Mouse (Mus musculus) intestine, embryonic 16.5 days (tissue): ENCODE results near the gene 4930518I15Rik. TPM values are rescaled to one million over a fixed set of nuclear protein-coding genes. Genes with fewer than 3 reads are reported as not detected.

Source experiments
- ATAC-seq: fragments of 200-750 bp; cut with Nextera tagmentation; 2 replicates; pipeline ENCODE4 v1.8.0; 2017; ENCODE audit warnings: moderate TSS enrichment, moderate library complexity
- H3K27ac ChIP-seq: fragments of 300-500 bp; sonication (generic); 2 replicates; pipeline ENCODE4 v1.5.1; 2014; ENCODE audit warnings: mild to moderate bottlenecking, low read length
- H3K27me3 ChIP-seq: fragments of 300-500 bp; sonication (generic); replicated peaks from 2 replicates; pipeline ENCODE4 v1.6.1; 2014; ENCODE audit warnings: low read length, control low read depth, mixed read lengths; ENCODE audit not compliant: control insufficient read depth, insufficient read depth
- H3K36me3 ChIP-seq: fragments of 300-500 bp; sonication (generic); 2 replicates; pipeline ENCODE4 v1.6.1; 2014; ENCODE audit warnings: low read length, control low read depth; ENCODE audit not compliant: control insufficient read depth, insufficient read depth
- H3K4me1 ChIP-seq: fragments of 300-500 bp; sonication (generic); 2 replicates; pipeline ENCODE4 v1.6.1; 2014; ENCODE audit warnings: low read length, control low read depth, mixed read lengths; ENCODE audit not compliant: control insufficient read depth, insufficient read depth
- H3K4me2 ChIP-seq: fragments of 300-500 bp; sonication (generic); 2 replicates; pipeline ENCODE4 v1.6.1; 2014; ENCODE audit warnings: low read depth, low read length, control low read depth
- H3K4me3 ChIP-seq: fragments of 300-500 bp; sonication (generic); 2 replicates; pipeline ENCODE4 v1.5.1; 2014; ENCODE audit warnings: mild to moderate bottlenecking, low read length
- H3K9ac ChIP-seq: fragments of 300-500 bp; sonication (generic); 2 replicates; pipeline ENCODE4 v1.6.1; 2014; ENCODE audit warnings: low read depth, low read length
- H3K9me3 ChIP-seq: fragments of 300-500 bp; sonication (generic); 2 replicates; pipeline ENCODE4 v1.6.1; 2016; ENCODE audit warnings: low read length, control low read depth; ENCODE audit not compliant: control insufficient read depth
- WGBS: fragments of 180-500 bp; shearing (Covaris S2); extraction: QIAGEN DNeasy Blood & Tissue Kit; methylation state at CpG from one replicate; pipeline ENCODE4 v1.1.7; 2014; 5-methylcytosine and 5-hydroxymethylcytosine counted together
- polyA plus RNA-seq: library from polyadenylated mRNA; unstranded; fragments of >200 nt; fragmentation: Nextera tagmentation; extraction: Ambion mirVana; gene quantifications from 2 replicates; pipeline ENCODE4 v1.2.1, GENCODE M21; 2015

Gene 4930518I15Rik
- polyA plus RNA-seq, 1 experiment from 2014 or later = 5.1 TPM

GRCm38 (mm10) chr2:156884396-156885211 is 26.9 kb upstream of the 4930518I15Rik start:
- no peak overlapping the region for H3K4me3 ChIP-seq
- H3K36me3 ChIP-seq = no peaks in the 10 kb centered on the region
- peak; percentile 63; the same call in 1 of the 2 replicates for ATAC-seq
- no peak overlapping the region for H3K4me2 ChIP-seq
- WGBS = 79% methylated on average over 10 of the region's 10 CpGs
- H3K4me1 ChIP-seq = no peaks in the 10 kb centered on the region
- no peaks in the 10 kb centered on the region for H3K9me3 ChIP-seq
- no peak overlapping the region for H3K27ac ChIP-seq
- no peaks in the 10 kb centered on the region for H3K27me3 ChIP-seq
- H3K9ac ChIP-seq = no peak overlapping the region

GRCm38 (mm10) chr2:156882431-156883001 is 24.8 kb upstream of the 4930518I15Rik start:
- no peak overlapping the region for H3K9ac ChIP-seq
- H3K9me3 ChIP-seq = no peaks in the 10 kb centered on the region
- no peaks in the 10 kb centered on the region for H3K36me3 ChIP-seq
- no peaks in the 10 kb centered on the region for H3K4me1 ChIP-seq
- no peak overlapping the region for H3K4me3 ChIP-seq
- peak; percentile 54; the same call in 1 of the 2 replicates for ATAC-seq
- H3K27ac ChIP-seq = no peak overlapping the region
- WGBS = 35% methylated on average over 10 of the region's 10 CpGs
- H3K27me3 ChIP-seq = no peaks in the 10 kb centered on the region
- H3K4me2 ChIP-seq = no peak overlapping the region

- WGBS = 90% methylated on average over 3 of the region's 3 CpGs
- H3K36me3 ChIP-seq = no peaks in the 10 kb centered on the region
- no peak overlapping the region for H3K27ac ChIP-seq
- no peaks in the 10 kb centered on the region for H3K4me1 ChIP-seq
- no peak overlapping the region for H3K4me3 ChIP-seq
- no peak overlapping the region for H3K4me2 ChIP-seq
- H3K27me3 ChIP-seq = no peaks in the 10 kb centered on the region
- no peak for ATAC-seq
- no peaks in the 10 kb centered on the region for H3K9me3 ChIP-seq
- H3K9ac ChIP-seq = no peak overlapping the region
These were observed 21.8 kb upstream of the 4930518I15Rik start for GRCm38 (mm10) chr2:156879541-156879940.

- H3K4me1 ChIP-seq = no peaks in the 10 kb centered on the region; the same call in 1 of the 2 replicates
- no peaks in the 10 kb centered on the region; the same call in 1 of the 2 replicates for H3K36me3 ChIP-seq
- no peak overlapping the region for H3K27ac ChIP-seq
- no peak for ATAC-seq
- H3K27me3 ChIP-seq = no peaks in the 10 kb centered on the region
- no peak overlapping the region for H3K9ac ChIP-seq
- no peak overlapping the region for H3K4me2 ChIP-seq
- no peak overlapping the region for H3K4me3 ChIP-seq
- WGBS = 63% methylated on average over 9 of the region's 9 CpGs
- H3K9me3 ChIP-seq = no peaks in the 10 kb centered on the region
These were observed 20.0 kb upstream of the 4930518I15Rik start for GRCm38 (mm10) chr2:156877726-156878125.

DNA sequence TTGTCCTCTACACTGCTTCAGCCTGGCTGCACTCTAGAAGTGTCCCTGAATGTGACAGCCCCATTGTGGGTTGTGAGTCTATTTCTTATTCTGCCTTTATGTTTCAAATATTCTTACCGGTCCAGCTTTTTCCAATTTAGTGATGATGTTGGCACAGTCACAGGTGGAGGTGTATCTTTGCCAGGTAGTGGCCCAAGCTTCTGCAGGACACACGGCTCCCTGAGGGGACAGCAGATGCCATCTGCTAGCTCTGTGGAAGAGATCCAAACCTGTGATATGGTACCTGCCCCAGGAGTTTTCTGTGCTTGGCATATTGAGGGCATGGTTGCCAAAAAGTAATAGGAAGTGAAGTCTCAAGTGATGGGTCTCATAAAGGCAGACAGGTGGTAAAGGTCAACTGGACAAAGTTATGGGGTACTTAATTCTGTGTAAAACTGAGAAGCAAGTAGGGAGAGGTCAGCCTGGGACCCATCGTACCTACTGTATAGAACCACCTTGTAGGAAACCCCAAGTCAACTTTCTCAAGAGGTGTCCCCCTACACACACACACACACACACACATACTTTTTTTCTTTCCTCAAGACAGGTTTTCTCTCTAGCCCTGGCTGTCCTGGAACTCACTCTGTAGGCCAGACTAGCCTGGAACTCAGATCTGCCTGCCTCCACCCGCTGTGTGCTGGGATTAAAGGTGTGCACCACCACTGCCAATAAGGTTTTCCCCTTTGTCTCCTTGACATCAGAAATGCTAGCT is 17.2 kb upstream of the 4930518I15Rik start:
- no peak overlapping the region for H3K9ac ChIP-seq
- H3K4me3 ChIP-seq = no peak overlapping the region
- no peak overlapping the region for H3K27ac ChIP-seq
- ATAC-seq = no peak
- H3K9me3 ChIP-seq = no peaks in the 10 kb centered on the region
- H3K4me2 ChIP-seq = no peak overlapping the region
- peaks cover 9% of the 10 kb centered on the region for H3K4me1 ChIP-seq
- 93% methylated on average over 4 of the region's 4 CpGs for WGBS
- H3K27me3 ChIP-seq = no peaks in the 10 kb centered on the region
- peaks cover 3% of the 10 kb centered on the region; the same call in 1 of the 2 replicates for H3K36me3 ChIP-seq

- Histone ChIP-seq H3K9ac (no peak overlapping the region), H3K36me3 (peaks cover 3% of the 10 kb centered on the region; the same call in 1 of the 2 replicates), H3K27ac (no peak overlapping the region), H3K27me3 (no peaks in the 10 kb centered on the region), H3K4me3 (no peak overlapping the region), H3K4me1 (peaks cover 10% of the 10 kb centered on the region), H3K9me3 (no peaks in the 10 kb centered on the region), H3K4me2 (no peak overlapping the region)
- 88% methylated on average over 8 of the region's 8 CpGs for WGBS
- ATAC-seq = no peak
These were observed 16.5 kb upstream of the 4930518I15Rik start for GRCm38 (mm10) chr2:156874047-156874759.

GRCm38 (mm10) chr2:156873629-156874028 is 15.9 kb upstream of the 4930518I15Rik start:
- Histone ChIP-seq H3K27ac (no peak overlapping the region), H3K27me3 (no peaks in the 10 kb centered on the region), H3K9me3 (no peaks in the 10 kb centered on the region), H3K4me1 (peaks cover 13% of the 10 kb centered on the region), H3K4me2 (no peak overlapping the region), H3K9ac (no peak overlapping the region), H3K4me3 (no peak overlapping the region), H3K36me3 (peaks cover 3% of the 10 kb centered on the region; the same call in 1 of the 2 replicates)
- 30% methylated on average over 5 of the region's 5 CpGs for WGBS
- 0 out of 2 replicates have a peak, but pooled peaks have one; percentile 33 for ATAC-seq

GRCm38 (mm10) chr2:156870519-156870918 is 12.8 kb upstream of the 4930518I15Rik start:
- H3K36me3 ChIP-seq = peaks cover 9% of the 10 kb centered on the region; the same call in 1 of the 2 replicates
- H3K9ac ChIP-seq = no peak overlapping the region; the same call in 1 of the 2 replicates

More at GRCm38 (mm10) chr2:156870519-156870918, 12.8 kb upstream of the 4930518I15Rik start:
- Histone ChIP-seq H3K27me3 (no peaks in the 10 kb centered on the region), H3K4me3 (no peak overlapping the region), H3K27ac (no peak overlapping the region), H3K4me2 (no peak overlapping the region), H3K9me3 (no peaks in the 10 kb centered on the region), H3K4me1 (peaks cover 17% of the 10 kb centered on the region)
- 0 out of 2 replicates have a peak, but pooled peaks have one; percentile 14 for ATAC-seq
- 35% methylated on average over 6 of the region's 6 CpGs for WGBS
